Mouse (Mus musculus) thymus, postnatal 36 days (tissue): Measurements from ENCODE around the gene Ripor2.
A peak's percentile ranks its signal among the peaks of the same experiment; 100 is the strongest.
"Not testable (repeated sequence)": the region's sequence is repeated elsewhere in the genome, so short reads cannot be mapped to it uniquely, and the experiment has no call there.

Experiments
- DNase-seq, 2 experiments: peaks; one replicate each; pipeline ENCODE4 v3.0.0; 2022; ENCODE audit warnings: mixed read lengths in 2 of 2

The Ripor2 gene

GRCm38 (mm10) chr13:24715601-24716000 is 133.6 kb downstream of the Ripor2 start:
- no peak for DNase-seq

- no peak for DNase-seq
Observed at GRCm38 (mm10) chr13:24716441-24716840, 134.5 kb downstream of the Ripor2 start.

GRCm38 (mm10) chr13:24717677-24718076 is 135.7 kb downstream of the Ripor2 start:
- DNase-seq = no peak

- DNase-seq = no peak
Observed at GRCm38 (mm10) chr13:24721502-24721901, 139.5 kb downstream of the Ripor2 start.

GRCm38 (mm10) chr13:24723699-24724394 is 141.9 kb downstream of the Ripor2 start:
- DNase-seq = no peak

- DNase-seq = no peak
Observed at GRCm38 (mm10) chr13:24724395-24724759, 142.4 kb downstream of the Ripor2 start.

GRCm38 (mm10) chr13:24729128-24729527 is 147.1 kb downstream of the Ripor2 start:
- DNase-seq = no peak

- no peak for DNase-seq
Observed at GRCm38 (mm10) chr13:24734502-24734901, 152.5 kb downstream of the Ripor2 start.

- no peak for DNase-seq
Observed at GRCm38 (mm10) chr13:24735608-24736131, 153.7 kb downstream of the Ripor2 start.

- DNase-seq = no peak
Observed at GRCm38 (mm10) chr13:24741028-24741427, 159.0 kb downstream of the Ripor2 start, which contains the start of gene Armh2. Armh2 (plus strand) TSS chr13:24741232.

GRCm38 (mm10) chr13:24747823-24748222 is 165.8 kb downstream of the Ripor2 start:
- no peak for DNase-seq

- DNase-seq = no peak
Observed at GRCm38 (mm10) chr13:24750807-24751206, 168.8 kb downstream of the Ripor2 start.

GRCm38 (mm10) chr13:24751396-24751795 is 169.4 kb downstream of the Ripor2 start:
- no peak for DNase-seq

GRCm38 (mm10) chr13:24756756-24757155 is 174.8 kb downstream of the Ripor2 start:
- DNase-seq = no peak

- DNase-seq = no peak
Observed at GRCm38 (mm10) chr13:24757820-24758564, 176.0 kb downstream of the Ripor2 start.

GRCm38 (mm10) chr13:24759451-24759850 is 177.5 kb downstream of the Ripor2 start:
- no peak for DNase-seq

GRCm38 (mm10) chr13:24760351-24760870 is 178.4 kb downstream of the Ripor2 start:
- DNase-seq = no peak

GRCm38 (mm10) chr13:24761083-24761402 is 179.1 kb downstream of the Ripor2 start:
- no peak for DNase-seq

GRCm38 (mm10) chr13:24761403-24762227 is 179.6 kb downstream of the Ripor2 start, which contains the start of gene Gmnn:
Gmnn (minus strand) TSS chr13:24761923.
- DNase-seq = peak; percentile 92 to 95

GRCm38 (mm10) chr13:24762254-24762653 is 180.3 kb downstream of the Ripor2 start:
- DNase-seq = no peak

GRCm38 (mm10) chr13:24767809-24768208 is 185.8 kb downstream of the Ripor2 start:
- DNase-seq = not testable (repeated sequence)

- not testable (repeated sequence) for DNase-seq
Observed at GRCm38 (mm10) chr13:24771482-24771881, 189.5 kb downstream of the Ripor2 start.
